Mouse (Mus musculus) liver, embryonic 14.5 days (tissue): Measurements from ENCODE around the gene Rhod.

Source experiments
- CTCF ChIP-seq: IDR thresholded peaks from 2 replicates; pipeline ENCODE4 v1.5.1; 2016; ENCODE audit warnings: antibody characterized with exemption, low read depth, control low read depth
- EP300 ChIP-seq: IDR thresholded peaks from 2 replicates; pipeline ENCODE4 v1.6.1; 2016; ENCODE audit warnings: antibody characterized with exemption, low read depth

DNA sequence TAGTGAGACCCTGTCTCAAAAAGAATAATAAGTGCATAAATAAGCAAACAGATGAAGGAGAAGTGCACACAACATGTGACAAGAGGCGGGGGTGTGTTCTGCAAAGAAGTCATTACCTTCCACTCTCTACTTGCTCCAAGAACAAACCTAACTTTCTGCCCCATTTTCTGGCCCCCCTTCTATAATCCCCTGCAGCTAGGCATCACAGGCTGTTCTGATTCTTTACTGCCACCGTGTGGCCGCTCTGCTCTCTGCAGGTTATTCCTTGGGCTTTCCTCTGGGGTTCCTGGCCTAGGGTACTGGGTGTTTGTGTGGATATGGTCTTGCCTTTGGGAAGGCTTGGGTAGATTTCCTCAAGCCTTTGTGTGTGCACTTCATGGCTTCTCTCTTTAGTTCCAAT is 3.2 kb upstream of the Rhod start:
- TF ChIP-seq CTCF (peak; percentile 88), EP300 (no peak)
